Mouse (Mus musculus) embryo, embryonic 9.5 days (tissue): Measurements from ENCODE around the gene Mt4.

ENCODE experiments used
- DNase-seq: peaks from one replicate; pipeline ENCODE4 v3.0.0-alpha.2; 2017; ENCODE audit errors: extremely low spot score

Gene Mt4

GRCm38 (mm10) chr8:94136933-94137332 is at the start of gene Mt4:
Mt4 (plus strand) TSS chr8:94137197.
- DNase-seq, result no peak

DNA sequence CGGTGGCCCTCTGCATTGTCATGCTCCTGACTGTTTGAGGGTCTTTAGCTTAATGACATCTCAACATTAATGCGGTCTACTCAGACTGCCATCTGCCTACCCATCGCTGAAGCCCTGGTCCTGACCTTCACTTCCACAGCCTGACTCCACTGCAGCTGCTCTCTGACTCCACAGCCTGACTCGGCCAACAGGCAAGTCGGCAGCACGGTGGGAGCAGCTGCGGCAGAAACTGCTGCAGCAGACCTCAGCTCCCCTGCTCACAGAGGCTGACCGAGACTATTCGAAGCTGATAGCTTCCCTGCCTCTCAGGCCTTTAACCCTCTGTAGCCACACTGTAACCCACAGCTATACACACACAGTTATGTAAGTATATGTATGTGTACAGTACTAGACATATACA is 49.0 kb upstream of the Mt4 start:
- no peak for DNase-seq

DNA sequence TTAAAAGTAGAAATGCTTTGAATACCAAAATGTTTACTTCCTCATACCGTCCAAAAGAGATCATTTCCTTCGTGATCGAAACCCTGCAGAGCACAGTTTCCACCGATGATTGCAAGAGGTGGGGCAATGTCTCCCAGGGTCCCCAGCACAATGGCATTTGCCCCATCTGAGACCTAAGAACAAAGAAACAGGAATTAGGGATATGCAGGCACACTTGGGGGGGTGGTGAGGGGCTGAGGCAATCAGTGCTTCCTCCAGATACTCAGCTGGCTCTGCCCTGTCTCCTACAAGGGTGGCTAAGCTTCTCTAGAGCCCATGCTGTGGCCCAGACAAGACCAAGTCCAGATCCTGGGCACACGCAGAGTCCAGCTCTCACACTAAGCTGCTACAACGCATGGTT is 47.3 kb upstream of the Mt4 start:
- no peak for DNase-seq

DNA sequence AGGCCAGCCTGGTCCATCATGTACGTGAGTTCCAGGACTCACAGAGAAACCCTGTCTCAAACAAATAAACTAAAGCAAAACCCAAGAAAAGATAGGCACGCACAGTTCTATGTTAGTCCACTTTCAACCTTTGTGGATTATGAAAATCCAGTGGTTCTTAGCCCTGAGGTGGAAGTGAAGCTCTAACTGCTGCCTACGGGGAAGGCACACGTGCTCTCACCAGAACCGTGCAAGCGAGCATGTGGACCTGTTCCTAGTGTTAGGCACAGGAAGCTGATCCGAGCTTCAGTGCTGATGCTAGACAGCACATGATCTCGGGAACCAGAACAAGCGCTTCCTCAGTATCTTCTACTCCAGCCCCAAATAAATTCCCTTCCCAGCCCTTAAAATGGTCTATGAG is 44.1 kb upstream of the Mt4 start:
- DNase-seq, result no peak

GRCm38 (mm10) chr8:94094281-94094680 is 42.7 kb upstream of the Mt4 start:
- no peak for DNase-seq

DNA sequence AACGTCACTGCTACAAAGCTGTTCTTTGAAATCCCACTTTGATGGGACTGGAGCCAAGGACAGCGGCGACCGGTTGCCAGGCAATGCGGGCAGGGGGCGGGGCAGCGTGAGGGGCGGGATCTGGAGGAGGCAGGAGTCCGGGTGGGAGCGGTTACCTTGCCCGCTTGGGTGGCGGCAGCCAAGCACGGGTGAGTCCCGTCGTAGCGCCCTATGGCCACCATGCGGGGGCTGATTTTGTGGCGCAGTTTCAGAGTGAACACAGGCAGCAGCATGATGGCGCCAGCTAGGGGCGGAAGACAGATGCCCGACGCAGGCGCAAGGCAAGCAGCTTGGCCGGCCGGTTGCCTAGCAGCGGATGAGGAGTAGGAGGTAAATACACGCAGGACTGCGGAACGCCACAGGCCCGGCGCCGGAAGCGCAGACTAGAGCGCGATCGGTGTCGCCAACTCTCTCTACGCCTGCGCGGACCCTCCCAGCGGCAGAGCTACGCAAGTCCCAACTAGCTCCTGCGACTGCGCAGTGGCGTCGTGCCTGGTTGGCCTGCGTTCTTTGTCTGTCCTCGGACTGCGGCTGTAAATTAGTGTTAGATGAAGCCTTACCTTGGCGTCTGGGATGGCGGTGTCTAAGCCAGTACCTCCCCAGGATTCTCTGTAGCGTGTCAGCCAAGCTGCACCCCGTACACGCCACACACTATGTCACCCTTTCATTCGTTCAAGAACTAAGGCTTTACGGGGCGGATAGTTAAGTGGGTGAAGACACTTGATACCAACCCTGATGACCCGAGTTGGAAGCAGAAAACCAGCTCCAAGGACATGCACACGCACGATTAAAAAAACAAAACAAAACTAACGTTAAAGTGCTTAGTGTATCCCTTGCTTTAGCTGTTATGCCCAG is 38.7 kb upstream of the Mt4 start, which contains the start of gene Bbs2:
Gene Bbs2, minus strand, starts transcription at position 848 of the 894 bp plus-strand sequence.
- peak; percentile 95 for DNase-seq

GRCm38 (mm10) chr8:94098996-94099395 is 38.0 kb upstream of the Mt4 start:
- DNase-seq, result no peak

GRCm38 (mm10) chr8:94104146-94104545 is 32.9 kb upstream of the Mt4 start:
- DNase-seq, result no peak

- DNase-seq, result no peak
Observed at GRCm38 (mm10) chr8:94107871-94108270, 29.1 kb upstream of the Mt4 start.

DNA sequence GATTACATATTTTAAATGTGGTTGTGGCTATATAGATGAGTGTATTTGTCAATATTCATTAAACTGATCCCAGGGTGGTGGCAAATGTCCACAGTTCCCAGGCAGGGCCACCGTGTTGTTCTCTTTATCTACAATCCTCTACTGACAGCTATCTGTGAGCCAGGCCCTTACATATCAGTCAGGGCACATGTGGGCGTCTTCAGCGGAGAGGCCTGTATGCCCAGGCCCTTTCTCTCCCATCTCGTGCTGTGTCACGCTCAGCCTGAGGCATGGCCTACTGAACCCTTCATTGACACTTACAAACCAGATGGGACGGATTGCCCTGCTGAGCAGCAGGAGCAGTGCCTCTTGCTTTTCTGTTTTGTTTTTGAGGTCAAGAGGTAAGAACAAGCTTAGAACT is 27.6 kb upstream of the Mt4 start:
- DNase-seq, result peak; percentile 10

DNA sequence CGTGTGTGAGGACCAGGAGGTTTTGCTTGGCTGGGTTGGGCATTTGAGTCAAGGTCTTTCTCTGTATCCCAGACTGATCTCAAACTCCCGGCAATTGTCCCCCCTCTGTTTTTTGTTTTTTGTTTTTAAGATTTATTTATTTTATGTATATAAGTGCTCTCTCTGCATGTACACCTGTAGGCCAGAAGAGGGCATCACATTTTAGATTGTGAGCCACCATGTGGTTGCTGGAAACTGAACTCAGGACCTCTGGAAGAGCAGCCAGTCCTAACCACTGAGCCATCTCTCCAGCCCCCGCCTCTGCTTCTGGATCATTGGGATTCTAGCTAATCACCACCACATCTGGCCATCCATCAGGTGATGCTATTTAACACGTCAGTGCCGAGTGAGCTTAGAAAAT is 27.2 kb upstream of the Mt4 start:
- DNase-seq, result no peak

- no peak for DNase-seq
Observed at GRCm38 (mm10) chr8:94110526-94111177, 26.3 kb upstream of the Mt4 start.

DNA sequence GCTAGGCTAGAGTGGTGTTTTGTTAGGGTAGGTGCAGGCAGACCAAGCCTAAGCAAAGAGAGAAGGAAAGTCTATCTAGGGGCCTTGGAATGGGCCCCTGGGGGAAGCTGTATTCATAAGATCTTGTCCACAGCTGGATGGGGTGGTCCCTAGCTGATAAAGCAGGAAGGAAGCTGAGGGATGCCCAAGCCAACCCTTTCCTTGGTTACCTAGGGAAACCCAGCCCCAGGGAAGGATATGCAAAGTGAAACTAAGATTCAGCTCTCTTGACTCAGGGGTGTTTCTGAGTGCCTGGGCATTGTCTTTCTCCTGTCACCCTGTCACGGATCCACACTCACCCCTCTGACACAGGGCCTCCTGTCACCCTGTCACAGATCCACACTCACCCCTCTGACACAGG is 23.6 kb upstream of the Mt4 start:
- no peak for DNase-seq

- no peak for DNase-seq
Observed at GRCm38 (mm10) chr8:94113972-94114371, 23.0 kb upstream of the Mt4 start.

- peak; percentile 61 for DNase-seq
Observed at GRCm38 (mm10) chr8:94118776-94119430, 18.1 kb upstream of the Mt4 start.

GRCm38 (mm10) chr8:94121625-94122024 is 15.4 kb upstream of the Mt4 start:
- no peak for DNase-seq

DNA sequence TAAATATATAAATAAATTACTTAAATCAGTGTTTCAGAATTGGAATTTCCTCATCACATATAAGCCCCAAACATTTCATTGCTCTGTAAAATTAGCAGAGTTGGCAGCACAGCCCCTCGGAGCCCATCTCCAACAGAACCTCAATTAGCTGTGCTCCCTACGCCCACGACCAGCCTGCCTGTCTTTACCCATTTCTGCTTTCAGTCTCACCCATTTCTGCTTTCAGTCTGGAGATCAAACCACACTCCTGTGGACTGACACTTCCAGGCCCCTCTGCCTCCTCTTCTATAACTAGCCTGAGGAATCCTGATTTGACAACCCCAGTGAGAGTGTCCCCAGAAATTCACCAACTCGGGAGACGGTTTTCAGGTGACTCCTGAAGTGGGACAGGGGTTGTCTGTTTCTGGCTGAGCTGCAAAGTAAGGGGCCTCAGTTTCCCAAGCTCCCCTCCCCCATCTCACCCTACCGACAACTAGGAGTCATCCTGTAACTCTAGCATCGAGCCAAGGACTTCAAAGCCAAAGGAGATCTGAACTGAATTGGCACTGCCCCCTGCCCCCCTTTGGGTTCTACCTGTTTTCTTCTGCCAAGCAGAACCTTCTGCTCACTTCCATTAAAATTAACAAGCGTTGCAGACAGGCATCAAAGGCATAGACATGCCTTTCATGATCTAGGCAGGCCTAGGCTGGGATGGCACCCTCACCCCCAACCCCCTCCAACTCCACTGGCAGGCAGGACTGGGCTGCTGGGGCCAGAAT is 14.1 kb upstream of the Mt4 start:
- DNase-seq, result no peak

- no peak for DNase-seq
Observed at GRCm38 (mm10) chr8:94127711-94128110, 9.3 kb upstream of the Mt4 start.

- DNase-seq, result no peak
Observed at GRCm38 (mm10) chr8:94129133-94129789, 7.7 kb upstream of the Mt4 start.

DNA sequence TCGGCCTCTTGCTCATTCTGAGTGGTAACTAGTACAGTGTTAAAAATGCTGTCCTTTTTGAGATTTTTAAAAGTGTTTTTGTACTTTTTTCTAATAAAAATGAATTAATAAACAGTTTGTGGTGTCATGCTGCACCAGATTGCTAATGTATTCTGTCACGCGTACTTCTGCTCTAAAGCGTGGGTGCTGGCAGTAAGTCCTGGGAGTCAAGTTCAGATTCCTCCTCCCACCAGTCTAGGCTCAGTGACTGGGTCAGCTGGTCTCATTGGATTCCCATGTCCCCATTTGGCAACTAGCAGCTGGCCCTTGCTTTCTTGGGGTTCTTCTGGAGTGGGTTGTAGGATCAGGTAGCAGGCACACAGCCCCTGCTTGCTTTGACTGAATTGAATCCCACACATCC is 6.9 kb upstream of the Mt4 start:
- no peak for DNase-seq

- DNase-seq, result no peak
Observed at GRCm38 (mm10) chr8:94132096-94132495, 4.9 kb upstream of the Mt4 start.
